Mouse (Mus musculus) spleen, adult 18-20 months (tissue): ENCODE measurements around the gene Sec24a.
"Not testable (repeated sequence)": the region's sequence is repeated elsewhere in the genome, so short reads cannot be mapped to it uniquely, and the experiment has no call there.

Source experiments
- DNase-seq, 2 experiments: peaks; one replicate each; pipeline ENCODE4 v3.0.0; 2022; ENCODE audit warnings: mixed read lengths in 2 of 2

Sec24a gene

GRCm38 (mm10) chr11:51759941-51760657 lies 3.3 kb downstream of the Sec24a start:
- no peak for DNase-seq

GRCm38 (mm10) chr11:51759251-51759650 lies 4.2 kb downstream of the Sec24a start:
- no peak for DNase-seq

- not testable (repeated sequence) for DNase-seq
These were observed 5.2 kb downstream of the Sec24a start for GRCm38 (mm10) chr11:51758207-51758606.

- DNase-seq: no peak
These were observed 5.8 kb downstream of the Sec24a start for GRCm38 (mm10) chr11:51757625-51758024.

GRCm38 (mm10) chr11:51757023-51757422 lies 6.4 kb downstream of the Sec24a start:
- no peak for DNase-seq

GRCm38 (mm10) chr11:51756352-51756771 lies 7.1 kb downstream of the Sec24a start:
- peak; percentile 87 for DNase-seq

GRCm38 (mm10) chr11:51755621-51756311 lies 7.7 kb downstream of the Sec24a start:
- DNase-seq: no peak

- DNase-seq: not testable (repeated sequence)
These were observed 11.7 kb downstream of the Sec24a start for GRCm38 (mm10) chr11:51751623-51752225.

- DNase-seq: no peak
These were observed 17.3 kb downstream of the Sec24a start for GRCm38 (mm10) chr11:51746096-51746495.

GRCm38 (mm10) chr11:51740701-51741100 lies 22.7 kb downstream of the Sec24a start:
- DNase-seq: no peak

GRCm38 (mm10) chr11:51738651-51739403 lies 24.6 kb downstream of the Sec24a start:
- no peak for DNase-seq

- not testable (repeated sequence) for DNase-seq
These were observed 29.2 kb downstream of the Sec24a start for GRCm38 (mm10) chr11:51734218-51734617.

- no peak for DNase-seq
These were observed 30.6 kb downstream of the Sec24a start for GRCm38 (mm10) chr11:51732883-51733282.

- no peak for DNase-seq
These were observed 42.4 kb downstream of the Sec24a start for GRCm38 (mm10) chr11:51721066-51721465.

- no peak for DNase-seq
These were observed 56.4 kb downstream of the Sec24a start for GRCm38 (mm10) chr11:51707080-51707479.

GRCm38 (mm10) chr11:51706451-51706850 lies 57.0 kb downstream of the Sec24a start:
- no peak for DNase-seq

- DNase-seq: peak in 1 of 2 experiments; percentile 33
These were observed 59.9 kb downstream of the Sec24a start for GRCm38 (mm10) chr11:51703379-51703998.

GRCm38 (mm10) chr11:51702831-51703230 lies 60.6 kb downstream of the Sec24a start:
- no peak for DNase-seq

- no peak for DNase-seq
These were observed 68.5 kb downstream of the Sec24a start for GRCm38 (mm10) chr11:51694984-51695383.

GRCm38 (mm10) chr11:51690597-51690996 lies 72.8 kb downstream of the Sec24a start:
- DNase-seq: not testable (repeated sequence)

- no peak for DNase-seq
These were observed 74.1 kb downstream of the Sec24a start for GRCm38 (mm10) chr11:51689343-51689742.
